Mouse (Mus musculus) spleen, adult 18-20 months (tissue): ENCODE data around the gene Mrpl47.
"Not testable (repeated sequence)": the region's sequence is repeated elsewhere in the genome, so short reads cannot be mapped to it uniquely, and the experiment has no call there.

Source experiments
- DNase-seq, 2 experiments: peaks; one replicate each; pipeline ENCODE4 v3.0.0; 2022; ENCODE audit warnings: mixed read lengths in 2 of 2

Mrpl47 gene

GRCm38 (mm10) chr3:32737172-32737655 lies at the start of gene Mrpl47:
Gene Mrpl47, minus strand, starts transcription at chr3:32737605.
- no peak for DNase-seq

GRCm38 (mm10) chr3:32770781-32771180 lies 33.4 kb upstream of the Mrpl47 start:
- DNase-seq = no peak

GRCm38 (mm10) chr3:32763902-32764301 lies 26.5 kb upstream of the Mrpl47 start:
- DNase-seq = no peak

GRCm38 (mm10) chr3:32762962-32763361 lies 25.6 kb upstream of the Mrpl47 start:
- DNase-seq = no peak

GRCm38 (mm10) chr3:32759212-32759611 lies 21.8 kb upstream of the Mrpl47 start:
- no peak for DNase-seq

- no peak for DNase-seq
Observed at GRCm38 (mm10) chr3:32754384-32754915, 17.0 kb upstream of the Mrpl47 start.

GRCm38 (mm10) chr3:32749820-32750579 lies 12.6 kb upstream of the Mrpl47 start:
- no peak for DNase-seq

- no peak for DNase-seq
Observed at GRCm38 (mm10) chr3:32748384-32748783, 11.0 kb upstream of the Mrpl47 start.

- DNase-seq = not testable (repeated sequence)
Observed at GRCm38 (mm10) chr3:32745426-32745825, 8.0 kb upstream of the Mrpl47 start.

GRCm38 (mm10) chr3:32745001-32745400 lies 7.6 kb upstream of the Mrpl47 start:
- DNase-seq = no peak

- DNase-seq = no peak
Observed at GRCm38 (mm10) chr3:32742276-32742780, 4.9 kb upstream of the Mrpl47 start.

GRCm38 (mm10) chr3:32738549-32738948 lies 1.1 kb upstream of the Mrpl47 start:
- no peak for DNase-seq

GRCm38 (mm10) chr3:32736244-32737171 lies 897 bp downstream of the Mrpl47 start, which contains the start of gene Ndufb5:
Gene Ndufb5, plus strand, starts transcription at chr3:32736990.
- DNase-seq = peak; percentile 93 to 94

- DNase-seq = no peak
Observed at GRCm38 (mm10) chr3:32727861-32728260, 9.5 kb downstream of the Mrpl47 start.

GRCm38 (mm10) chr3:32725951-32726350 lies 11.5 kb downstream of the Mrpl47 start:
- DNase-seq = no peak

- DNase-seq = no peak
Observed at GRCm38 (mm10) chr3:32724191-32724590, 13.2 kb downstream of the Mrpl47 start.

- no peak for DNase-seq
Observed at GRCm38 (mm10) chr3:32718271-32718670, 19.1 kb downstream of the Mrpl47 start.

GRCm38 (mm10) chr3:32717403-32717802 lies 20.0 kb downstream of the Mrpl47 start:
- DNase-seq = not testable (repeated sequence)

GRCm38 (mm10) chr3:32713711-32714110 lies 23.7 kb downstream of the Mrpl47 start:
- no peak for DNase-seq

GRCm38 (mm10) chr3:32709388-32709787 lies 28.0 kb downstream of the Mrpl47 start:
- DNase-seq = no peak

- peak; percentile 99 to 100 for DNase-seq
Observed at GRCm38 (mm10) chr3:32708368-32709231, 28.8 kb downstream of the Mrpl47 start.

GRCm38 (mm10) chr3:32708052-32708367 lies 29.4 kb downstream of the Mrpl47 start:
- DNase-seq = no peak
